Mouse (Mus musculus) small intestine, adult 2 months (tissue): Measurements from ENCODE around the gene Mylk2.

Source experiments
- CTCF ChIP-seq: fragments of 200-500 bp; IDR thresholded peaks from 2 replicates; pipeline ENCODE4 v1.5.1; 2012; ENCODE audit warnings: low read depth, mild to moderate bottlenecking, control low read depth, inconsistent platforms, low read length, moderate library complexity, mixed read lengths; ENCODE audit not compliant: insufficient replicate concordance, insufficient read length; ENCODE audit errors: extremely low read depth
- POLR2A ChIP-seq: fragments of 200-500 bp; IDR thresholded peaks from 2 replicates; pipeline ENCODE4 v1.6.1; 2012; ENCODE audit warnings: low read depth, mild to moderate bottlenecking, control low read depth, inconsistent platforms, low read length, moderate library complexity

GRCm38 (mm10) chr2:152951065-152951849 lies 40.1 kb downstream of the Mylk2 start, which contains the start of gene Dusp15:
- TF ChIP-seq CTCF (no peak), POLR2A (no peak)
